Mouse (Mus musculus): ENCODE data around the gene Mettl4. TPM values are rescaled to one million over a fixed set of nuclear protein-coding genes. Genes with fewer than 3 reads are reported as not detected.

Gene Mettl4
- polyA plus RNA-seq, 1 experiment from 2014 or later: 17.4 TPM

DNA sequence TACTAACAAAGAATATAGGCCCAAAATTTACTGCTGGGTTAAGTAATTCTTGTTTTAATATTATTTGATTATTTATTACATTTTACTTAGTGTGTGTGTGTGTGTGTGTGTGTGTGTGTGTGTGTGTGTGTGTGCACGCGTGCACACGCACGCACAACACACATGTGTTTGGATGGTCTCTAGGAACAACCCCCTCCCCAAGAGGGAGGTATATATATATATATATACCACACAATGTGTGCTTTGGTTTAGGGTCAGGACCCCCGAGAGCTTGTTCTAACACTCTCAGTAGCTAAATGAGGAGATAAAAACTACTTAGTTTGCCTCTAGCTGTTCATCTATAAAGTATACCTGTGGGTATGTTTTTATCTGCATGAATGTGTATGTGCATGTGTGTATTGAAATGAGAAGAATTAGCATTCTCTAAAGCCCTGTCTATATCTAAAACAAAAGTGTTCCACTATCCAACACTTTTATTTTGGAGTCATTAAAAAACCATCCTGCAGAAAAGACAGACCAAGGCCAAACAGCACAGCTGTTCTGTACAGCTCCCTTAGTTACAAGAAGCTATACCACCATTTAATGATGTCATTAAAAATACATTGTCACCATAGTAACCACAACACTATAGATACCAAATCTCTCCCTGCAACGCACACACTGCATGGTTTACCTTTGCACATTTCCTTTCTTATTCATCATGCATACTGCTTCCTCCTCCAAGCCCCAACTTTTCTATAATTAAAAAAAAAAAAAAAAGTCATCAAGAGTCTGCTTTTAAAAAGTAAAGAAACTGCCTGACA, 76.1 kb downstream of the Mettl4 start:
- Histone ChIP-seq H3K27me3 (replicated peaks) (no peaks in the 10 kb centered on the region), H3K4me1 (no peaks in the 10 kb centered on the region), H3K4me2 (no peak overlapping the region), H3K9ac (no peak overlapping the region), H3K9me3 (no peaks in the 10 kb centered on the region), H3K36me3 (no peaks in the 10 kb centered on the region), H3K4me3 (replicated peaks) (no peak overlapping the region), H3K27ac (no peak overlapping the region)
- no peak for ATAC-seq (ENCODE audit: insufficient read depth, low FRiP score, low read depth)
- 76% methylated on average over 6 of the region's 6 CpGs for WGBS
